Mouse (Mus musculus): ENCODE data around the gene Gm3448. TPM values are rescaled to one million over a fixed set of nuclear protein-coding genes. Genes with fewer than 3 reads are reported as not detected.
A peak's percentile ranks its signal among the peaks of the same experiment; 100 is the strongest.
"Not testable (repeated sequence)": the region's sequence is repeated elsewhere in the genome, so short reads cannot be mapped to it uniquely, and the experiment has no call there.

Gm3448 gene
- polyA plus RNA-seq, 1 experiment from 2014 or later, result 5.5 TPM

- H3K4me1 ChIP-seq; H3K27me3 ChIP-seq; H3K4me3 ChIP-seq; H3K9ac ChIP-seq (replicated peaks); H3K9me3 ChIP-seq; H3K27ac ChIP-seq (replicated peaks); H3K4me2 ChIP-seq (replicated peaks); H3K36me3 ChIP-seq: not testable (repeated sequence)
- WGBS, result no CpG with 5 or more reads among the region's 48 CpGs
- peak; percentile 93 for ATAC-seq (replicated peaks)
These were observed 16.7 kb downstream of the Gm3448 start for GRCm38 (mm10) chr17:15024502-15025193.

GRCm38 (mm10) chr17:15023878-15024492, 17.4 kb downstream of the Gm3448 start:
- H3K27ac ChIP-seq (replicated peaks); H3K9me3 ChIP-seq; H3K4me2 ChIP-seq (replicated peaks); H3K4me3 ChIP-seq; H3K4me1 ChIP-seq; H3K9ac ChIP-seq (replicated peaks); H3K36me3 ChIP-seq; H3K27me3 ChIP-seq: not testable (repeated sequence)
- peak; percentile 79 for ATAC-seq (replicated peaks)
- no CpG with 5 or more reads among the region's 97 CpGs for WGBS

DNA sequence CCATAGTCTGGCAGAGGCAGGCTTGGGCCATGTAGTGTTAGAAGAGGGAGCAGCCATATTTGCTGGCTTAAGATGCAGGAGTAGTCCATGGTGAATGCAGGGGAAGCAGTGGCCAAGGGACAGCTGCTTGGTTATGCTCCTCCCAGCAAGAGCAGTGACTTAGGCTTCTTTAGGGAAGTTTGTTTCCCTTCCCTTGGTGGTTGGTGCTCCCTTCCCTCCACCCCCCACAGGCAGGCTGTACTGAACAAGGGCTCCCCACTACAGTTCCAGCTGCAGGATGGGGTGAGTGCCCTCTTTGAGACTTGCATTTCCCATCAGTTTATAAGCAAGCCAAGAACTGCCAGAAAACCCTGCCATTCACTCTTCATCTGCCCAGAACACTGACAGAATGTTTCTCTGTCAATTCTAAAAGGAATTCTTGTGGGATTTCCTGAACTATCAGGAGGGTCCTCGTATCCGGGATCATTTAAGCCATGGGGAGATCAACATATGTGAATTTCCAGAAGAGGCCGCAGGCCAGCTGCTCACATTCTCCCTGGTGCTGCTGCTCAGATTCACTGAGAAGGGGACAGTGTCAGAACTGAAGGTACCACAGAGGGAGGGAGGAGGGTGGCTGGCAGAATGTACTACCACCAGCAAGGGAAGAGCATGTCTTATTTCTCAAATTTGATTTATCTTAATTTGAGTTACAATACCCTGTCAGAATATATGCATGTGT, 19.7 kb downstream of the Gm3448 start:
- H3K36me3 ChIP-seq; H3K4me3 ChIP-seq; H3K4me2 ChIP-seq (replicated peaks); H3K4me1 ChIP-seq; H3K9ac ChIP-seq (replicated peaks); H3K27me3 ChIP-seq; ATAC-seq (replicated peaks); H3K9me3 ChIP-seq; H3K27ac ChIP-seq (replicated peaks): not testable (repeated sequence)
- WGBS, result 90% methylated on average over 3 of the region's 3 CpGs

- not testable (repeated sequence) for H3K4me3 ChIP-seq; H3K27me3 ChIP-seq; H3K36me3 ChIP-seq; H3K9ac ChIP-seq (replicated peaks); H3K4me1 ChIP-seq; H3K27ac ChIP-seq (replicated peaks); H3K4me2 ChIP-seq (replicated peaks); H3K9me3 ChIP-seq
- ATAC-seq (replicated peaks), result peak; percentile 99
- no CpG with 5 or more reads among the region's 60 CpGs for WGBS
These were observed 31.5 kb downstream of the Gm3448 start, which contains the start of gene Gm3435 for GRCm38 (mm10) chr17:15009706-15010413. Gm3435 (plus strand) TSS chr17:15010176.

GRCm38 (mm10) chr17:15009088-15009487, 32.2 kb downstream of the Gm3448 start:
- H3K27ac ChIP-seq (replicated peaks); H3K4me1 ChIP-seq; ATAC-seq (replicated peaks); H3K4me2 ChIP-seq (replicated peaks); H3K36me3 ChIP-seq; H3K9ac ChIP-seq (replicated peaks); H3K4me3 ChIP-seq; H3K9me3 ChIP-seq; H3K27me3 ChIP-seq: not testable (repeated sequence)
- no CpG with 5 or more reads among the region's 3 CpGs for WGBS

DNA sequence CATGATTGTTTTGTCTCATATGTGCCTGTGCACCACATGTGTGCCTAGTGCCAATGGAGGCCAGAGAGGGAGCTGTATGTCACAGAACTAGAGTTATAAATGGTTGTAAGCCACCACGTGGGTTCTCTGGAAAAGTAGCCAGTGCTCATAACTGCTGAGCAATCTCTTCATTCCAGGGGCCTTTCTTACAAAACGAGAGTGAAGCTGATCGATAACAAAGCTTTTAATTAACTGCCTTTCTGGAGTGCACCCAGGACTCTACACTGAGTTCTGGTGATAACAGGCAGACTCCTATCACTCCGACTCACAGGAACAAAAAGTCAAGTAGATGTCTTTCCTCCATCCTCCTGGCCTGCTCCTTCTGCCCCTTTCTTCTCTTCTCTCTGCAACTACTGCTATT, 41.3 kb downstream of the Gm3448 start:
- H3K4me3 ChIP-seq; H3K27ac ChIP-seq (replicated peaks); ATAC-seq (replicated peaks); H3K4me2 ChIP-seq (replicated peaks); H3K4me1 ChIP-seq; H3K36me3 ChIP-seq; H3K27me3 ChIP-seq; H3K9ac ChIP-seq (replicated peaks); H3K9me3 ChIP-seq: not testable (repeated sequence)
- WGBS, result no CpG with 5 or more reads among the region's 4 CpGs

- H3K4me2 ChIP-seq (replicated peaks); H3K9ac ChIP-seq (replicated peaks); H3K4me1 ChIP-seq; ATAC-seq (replicated peaks); H3K9me3 ChIP-seq; H3K27me3 ChIP-seq; H3K27ac ChIP-seq (replicated peaks); H3K36me3 ChIP-seq; H3K4me3 ChIP-seq: not testable (repeated sequence)
- no CpG with 5 or more reads among the region's 5 CpGs for WGBS
These were observed 47.2 kb downstream of the Gm3448 start for GRCm38 (mm10) chr17:14994140-14994539.

GRCm38 (mm10) chr17:14993139-14993832, 48.1 kb downstream of the Gm3448 start:
- not testable (repeated sequence) for H3K27me3 ChIP-seq; H3K9me3 ChIP-seq; H3K4me3 ChIP-seq; H3K4me1 ChIP-seq; H3K36me3 ChIP-seq; H3K9ac ChIP-seq (replicated peaks); H3K4me2 ChIP-seq (replicated peaks); H3K27ac ChIP-seq (replicated peaks)
- whole genome bisulfite sequencing, result no CpG with 5 or more reads among the region's 47 CpGs
- ATAC-seq (replicated peaks), result peak; percentile 94

DNA sequence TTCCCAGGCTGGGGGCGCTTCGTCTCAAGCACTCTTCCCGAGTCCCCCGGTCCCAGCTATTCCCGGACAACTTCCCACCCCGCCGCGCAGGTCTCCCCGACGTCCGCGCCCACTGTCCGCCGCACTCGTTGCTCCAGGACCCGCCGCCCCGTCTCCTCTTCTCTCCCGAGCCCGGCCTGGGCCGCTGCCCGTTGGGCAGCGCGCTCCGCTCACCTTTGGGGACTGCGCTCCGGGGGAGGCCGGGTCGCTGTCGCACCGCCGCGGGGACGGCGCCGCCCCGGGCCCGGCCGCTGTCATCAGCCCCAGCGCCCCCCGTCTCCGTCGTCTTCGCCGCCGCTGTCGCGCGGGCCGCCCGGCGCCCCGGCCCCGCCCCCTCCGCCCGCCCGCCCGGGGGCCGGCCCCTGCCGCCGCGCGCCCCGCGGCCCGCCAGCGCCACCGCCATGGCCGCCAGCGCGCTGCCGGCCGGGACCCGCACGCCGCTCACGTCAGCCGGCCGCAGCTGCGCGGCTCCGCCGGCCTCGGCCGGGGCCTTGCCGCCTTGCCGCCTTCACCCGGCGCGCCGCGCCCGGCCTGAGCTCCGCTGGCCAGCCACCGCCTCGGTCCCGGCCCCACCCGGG, 48.7 kb downstream of the Gm3448 start:
- H3K27ac ChIP-seq (replicated peaks); H3K4me2 ChIP-seq (replicated peaks); H3K36me3 ChIP-seq; H3K9me3 ChIP-seq; H3K27me3 ChIP-seq; H3K4me1 ChIP-seq; H3K9ac ChIP-seq (replicated peaks); H3K4me3 ChIP-seq: not testable (repeated sequence)
- WGBS, result no CpG with 5 or more reads among the region's 98 CpGs
- ATAC-seq (replicated peaks), result peak; percentile 70

- not testable (repeated sequence) for ATAC-seq (replicated peaks)
These were observed 51.1 kb downstream of the Gm3448 start for GRCm38 (mm10) chr17:14990116-14990702.

GRCm38 (mm10) chr17:14978362-14979038, 62.8 kb downstream of the Gm3448 start, which contains the start of the genes 9030025P20Rik and Gm3417:
9030025P20Rik (plus strand) TSS chr17:14978468.
Gm3417 (minus strand) TSS chr17:14978790.
- not testable (repeated sequence) for H3K9me3 ChIP-seq; H3K27me3 ChIP-seq; H3K36me3 ChIP-seq; H3K4me3 ChIP-seq; H3K4me1 ChIP-seq; H3K27ac ChIP-seq (replicated peaks); H3K9ac ChIP-seq (replicated peaks)
- H3K4me2 ChIP-seq (replicated peaks), result peak within 1 kb of the TSS; percentile 28; the same call in 1 of the 2 replicates
- ATAC-seq (replicated peaks), result peak; percentile 99
- no CpG with 5 or more reads among the region's 60 CpGs for WGBS

More at GRCm38 (mm10) chr17:14990116-14990702, 51.1 kb downstream of the Gm3448 start:
- H3K4me3 ChIP-seq; H3K9me3 ChIP-seq; H3K27me3 ChIP-seq; H3K27ac ChIP-seq (replicated peaks); H3K9ac ChIP-seq (replicated peaks); H3K4me1 ChIP-seq; H3K36me3 ChIP-seq; H3K4me2 ChIP-seq (replicated peaks): not testable (repeated sequence)
- 85% methylated on average over 4 of the region's 5 CpGs for WGBS

Measured in forebrain, embryonic 15.5 days (tissue).